Mouse (Mus musculus) urinary bladder, postnatal 25 days (tissue): ENCODE data around the gene Olfr56.
"Not testable (repeated sequence)": the region's sequence is repeated elsewhere in the genome, so short reads cannot be mapped to it uniquely, and the experiment has no call there.

Source experiments
- DNase-seq: peaks from one replicate; pipeline ENCODE4 v3.0.0; 2022; ENCODE audit warnings: low spot score

Olfr56 gene

DNA sequence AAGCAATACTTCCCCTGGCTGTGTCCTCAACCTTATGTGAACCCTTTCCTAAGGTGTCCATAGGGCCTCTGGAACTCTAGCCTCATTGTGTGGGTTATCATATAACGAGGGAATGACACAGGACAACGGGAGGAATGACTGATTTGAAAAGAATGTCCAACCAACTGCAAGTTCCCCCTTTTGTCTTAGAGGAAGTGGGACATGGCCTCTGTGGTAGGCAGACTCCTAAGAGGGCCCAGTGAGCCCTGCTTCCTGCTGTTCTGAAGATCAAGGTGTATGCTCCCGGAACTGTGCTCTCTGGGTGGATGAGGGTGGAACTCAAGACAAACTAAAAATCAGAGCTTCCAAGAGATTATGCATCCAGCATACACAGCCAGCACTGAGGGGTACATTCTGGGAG lies 81.4 kb downstream of the Olfr56 start:
- DNase-seq, result not testable (repeated sequence)

- DNase-seq, result not testable (repeated sequence)
Observed at GRCm38 (mm10) chr11:49061865-49062264, 83.2 kb downstream of the Olfr56 start.

DNA sequence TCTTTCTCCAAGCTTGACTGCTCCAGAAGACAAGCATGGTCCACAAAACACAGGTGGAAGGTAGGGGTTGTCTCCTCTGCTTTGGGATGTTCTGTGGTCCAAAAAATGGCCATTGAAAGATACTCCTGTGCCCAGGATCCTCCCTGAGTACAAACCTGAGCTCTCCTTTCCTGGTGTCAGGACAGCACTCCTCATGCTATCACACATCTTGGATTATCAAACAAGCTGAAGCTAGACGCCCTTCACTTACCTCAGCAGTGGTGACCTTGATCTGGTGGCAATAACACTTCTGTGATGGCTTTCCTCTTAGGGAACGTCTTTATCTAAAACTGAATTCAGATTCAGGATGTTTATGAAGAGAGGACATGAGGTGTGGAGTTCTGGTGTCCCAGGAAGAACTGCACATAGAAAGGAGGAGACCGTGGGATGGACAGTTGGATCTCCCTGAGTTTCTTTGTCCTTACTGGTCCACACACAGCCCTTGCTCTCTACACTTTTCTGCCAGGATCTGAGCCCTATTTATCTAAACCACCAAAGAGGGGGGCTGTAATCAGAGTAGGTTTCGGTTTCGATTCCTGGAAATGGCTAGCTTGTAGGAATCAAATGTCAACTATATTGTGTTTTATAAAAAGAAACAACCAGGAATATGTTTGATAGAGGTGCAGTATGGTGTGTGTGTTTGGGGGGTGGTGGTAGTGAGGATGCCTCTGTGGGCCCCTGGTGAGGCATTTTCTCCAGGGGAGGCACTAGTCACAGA lies 85.2 kb downstream of the Olfr56 start, which contains the start of gene Tgtp2:
TSS of gene Tgtp2 (minus strand) at position 494 of the 757 bp plus-strand sequence.
- not testable (repeated sequence) for DNase-seq

DNA sequence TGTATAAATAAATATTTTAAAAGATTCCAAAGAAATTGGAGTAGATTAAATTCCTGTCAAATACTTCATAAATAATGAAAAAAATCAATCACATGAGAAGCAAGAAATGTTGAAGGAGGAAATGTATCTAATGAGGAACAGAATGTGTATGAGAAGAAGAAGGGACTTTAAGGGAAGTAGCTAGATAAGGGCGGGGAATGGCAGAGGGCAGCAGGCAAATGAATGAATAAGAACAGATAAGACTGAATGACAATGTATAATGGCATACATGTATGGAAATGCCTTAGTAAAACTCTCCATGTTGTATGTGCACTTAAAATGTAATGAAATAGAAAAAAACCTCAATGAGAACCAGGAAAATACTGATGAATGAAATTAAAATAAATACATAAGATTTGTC lies 89.7 kb downstream of the Olfr56 start:
- no peak for DNase-seq

DNA sequence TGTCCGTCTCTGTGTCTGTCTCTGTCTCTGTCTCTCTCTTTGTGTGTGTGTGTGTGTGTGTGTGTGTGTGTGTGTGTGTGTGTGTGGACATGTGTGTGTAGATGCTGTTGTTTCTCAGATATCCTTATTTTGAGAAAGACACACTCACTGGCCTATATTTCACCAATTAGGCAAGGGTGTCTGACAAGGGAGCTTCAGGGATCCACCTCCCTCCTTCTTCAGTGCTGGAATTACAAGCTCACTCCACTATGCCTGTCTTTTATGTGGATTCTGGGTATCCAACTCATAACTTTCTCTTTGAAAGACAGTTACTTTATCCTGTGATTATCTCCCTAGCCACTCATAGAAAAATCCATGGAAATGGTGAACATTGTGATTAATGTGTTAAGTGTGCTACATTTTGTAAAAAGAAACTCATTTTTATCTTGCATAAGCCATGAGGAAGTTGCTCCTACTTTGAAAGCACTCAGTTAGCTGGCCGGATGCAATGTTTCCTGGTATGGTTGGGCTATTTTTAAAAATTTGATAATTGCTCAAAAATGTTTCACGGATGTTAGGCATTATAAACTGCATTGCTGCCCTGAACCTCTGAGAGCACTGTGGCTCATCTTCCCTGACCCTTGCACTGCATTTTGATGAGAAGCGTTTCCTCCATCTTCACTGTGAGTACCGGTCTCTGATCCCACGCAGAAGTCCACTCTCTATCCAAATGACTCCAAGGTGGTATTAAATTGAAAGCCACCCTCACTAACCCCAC lies 97.5 kb downstream of the Olfr56 start, which contains the start of gene Ifi47:
TSS of gene Ifi47 (plus strand) at position 587 of the 757 bp plus-strand sequence.
- DNase-seq, result not testable (repeated sequence)

GRCm38 (mm10) chr11:49077012-49077411 lies 98.3 kb downstream of the Olfr56 start:
- no peak for DNase-seq

DNA sequence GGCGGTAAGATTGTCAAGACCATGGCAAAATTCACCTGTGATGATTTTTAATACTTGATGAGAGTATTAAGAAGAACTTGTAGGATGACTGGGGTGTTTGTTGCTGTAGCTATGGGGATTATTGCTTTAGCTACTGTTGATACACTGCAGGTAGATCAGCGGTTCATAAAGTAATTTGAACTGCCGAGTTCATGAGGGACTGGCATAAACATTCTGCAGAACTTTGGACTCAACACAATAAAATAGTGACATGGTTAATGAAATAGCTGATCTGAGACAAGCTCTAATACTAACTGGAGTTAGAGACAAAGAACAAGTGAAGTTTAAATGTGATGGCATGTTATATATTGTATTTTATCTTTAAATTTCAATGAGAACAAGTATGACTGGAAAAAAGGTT lies 100.0 kb downstream of the Olfr56 start:
- DNase-seq, result no peak

DNA sequence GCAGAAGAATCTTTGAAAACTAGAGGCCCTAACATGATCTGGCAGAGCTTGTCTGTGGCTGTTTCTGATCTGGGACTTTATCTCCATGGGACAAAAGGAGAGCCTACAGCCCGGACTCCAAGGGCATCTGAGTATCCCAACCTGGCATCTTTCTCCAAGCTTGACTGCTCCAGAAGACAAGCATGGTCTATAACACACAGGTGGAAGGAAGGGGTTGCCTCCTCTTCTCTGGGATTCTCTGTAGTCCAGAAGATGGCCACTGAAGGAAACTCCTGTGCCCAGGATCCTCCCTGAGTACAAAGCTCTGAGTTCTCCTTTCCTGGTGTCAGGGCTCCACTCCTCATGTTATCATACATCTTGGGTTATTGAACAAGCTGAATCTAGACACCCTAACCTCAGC lies 101.9 kb downstream of the Olfr56 start:
- DNase-seq, result no peak

DNA sequence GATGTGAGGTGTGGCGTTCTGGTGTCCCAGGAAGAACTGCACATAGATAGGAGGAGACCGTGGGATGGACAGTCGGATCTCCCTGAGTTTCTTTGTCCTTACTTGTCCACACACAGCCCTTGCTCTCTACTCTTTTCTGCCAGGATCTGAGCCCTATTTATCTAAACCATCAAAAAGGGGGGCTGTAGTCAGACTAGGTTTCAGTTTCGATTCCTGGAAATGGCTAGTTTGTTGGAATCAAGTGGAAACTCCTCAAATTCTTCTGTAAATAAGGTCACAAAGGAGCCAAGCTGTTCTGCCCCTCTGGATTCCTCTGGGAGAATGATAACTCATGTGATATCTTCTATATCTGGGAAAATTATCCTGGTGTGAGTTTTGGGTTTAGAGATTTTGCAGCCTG lies 102.7 kb downstream of the Olfr56 start:
- DNase-seq, result no peak

DNA sequence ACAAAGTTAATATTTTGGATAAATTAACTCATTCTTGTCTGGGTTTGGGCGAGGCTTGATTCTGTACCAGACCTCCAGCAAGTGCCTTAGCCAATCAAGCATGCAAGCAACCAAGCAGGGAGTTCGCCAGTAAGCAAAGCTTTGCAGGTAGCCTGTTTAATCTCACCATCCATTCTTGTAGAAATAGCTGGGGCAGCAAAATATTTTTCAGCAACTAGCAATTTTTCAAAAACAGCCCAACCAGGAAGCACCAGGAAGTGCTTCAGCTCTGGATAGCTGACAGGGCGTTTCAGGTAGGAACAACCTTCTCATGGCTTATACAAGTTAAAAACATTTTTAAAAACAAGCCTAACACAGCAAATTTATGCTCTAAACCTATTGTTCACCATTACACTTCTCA lies 103.2 kb downstream of the Olfr56 start:
- no peak for DNase-seq

GRCm38 (mm10) chr11:49083146-49083545 lies 104.5 kb downstream of the Olfr56 start:
- DNase-seq, result no peak

GRCm38 (mm10) chr11:49083808-49084207 lies 105.1 kb downstream of the Olfr56 start:
- DNase-seq, result no peak

DNA sequence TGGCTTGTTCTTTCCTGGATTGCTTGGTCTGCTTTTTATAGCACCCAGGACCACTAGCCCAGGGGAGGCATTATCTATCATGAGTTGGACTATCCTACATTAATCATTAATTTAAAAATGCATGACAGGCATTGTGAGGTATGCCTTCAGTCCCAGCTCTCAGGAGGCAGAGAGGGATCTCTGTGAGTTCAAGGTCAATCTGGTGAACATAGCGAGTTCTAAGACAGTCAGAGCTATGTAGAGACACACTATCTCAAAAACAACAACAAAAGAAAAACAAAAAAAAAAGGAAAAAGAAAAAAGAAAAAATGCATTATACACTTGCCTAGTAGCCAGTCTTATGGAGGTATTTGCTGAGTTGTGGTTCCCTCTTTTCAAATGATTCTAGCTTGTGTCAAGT lies 105.7 kb downstream of the Olfr56 start:
- no peak for DNase-seq

DNA sequence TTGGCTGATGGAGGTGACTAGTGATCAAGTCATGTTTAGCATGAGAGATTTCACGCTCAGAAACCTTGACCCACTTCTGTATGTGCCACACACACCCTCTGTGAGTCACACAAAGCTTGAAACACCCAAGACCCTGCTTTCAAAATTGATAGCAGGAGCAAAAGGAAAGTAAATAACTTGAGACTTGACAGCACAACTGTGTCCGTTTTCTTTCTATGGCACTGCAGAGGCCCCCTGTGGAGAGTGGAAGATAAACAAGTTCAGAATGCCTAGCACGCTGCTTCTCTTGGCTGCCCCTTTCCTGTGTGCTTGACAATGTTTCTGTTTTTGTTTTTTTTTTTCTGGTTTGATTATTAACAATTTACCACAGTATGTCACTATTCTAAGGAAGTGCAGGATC lies 106.2 kb downstream of the Olfr56 start:
- DNase-seq, result no peak

DNA sequence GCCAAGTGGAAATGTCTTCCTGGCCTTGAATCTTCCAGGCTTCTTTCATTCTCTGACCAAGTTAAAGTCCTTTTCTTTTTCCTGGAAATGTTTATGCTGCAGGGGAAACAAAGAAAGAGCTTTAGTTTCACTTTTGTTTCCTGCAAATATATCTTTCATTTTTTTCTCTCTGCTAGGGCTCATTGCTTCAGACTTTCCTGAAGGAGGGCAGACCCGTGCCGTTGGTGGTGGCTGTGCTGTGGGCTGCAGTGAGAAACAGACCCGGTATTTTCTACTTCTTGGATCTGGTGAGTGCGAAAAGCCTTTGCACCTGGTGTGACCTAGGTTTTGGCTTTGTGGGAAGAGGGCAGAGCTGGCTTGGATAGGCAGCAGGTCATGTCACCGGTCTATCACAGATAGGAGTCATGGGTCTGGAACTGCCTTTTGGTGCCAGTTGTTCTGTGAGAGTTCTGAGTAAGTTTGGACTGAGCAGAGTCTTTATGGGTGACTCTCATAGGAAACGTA lies 108.2 kb downstream of the Olfr56 start:
- DNase-seq, result no peak

GRCm38 (mm10) chr11:49087830-49088616 lies 109.3 kb downstream of the Olfr56 start:
- DNase-seq, result no peak

DNA sequence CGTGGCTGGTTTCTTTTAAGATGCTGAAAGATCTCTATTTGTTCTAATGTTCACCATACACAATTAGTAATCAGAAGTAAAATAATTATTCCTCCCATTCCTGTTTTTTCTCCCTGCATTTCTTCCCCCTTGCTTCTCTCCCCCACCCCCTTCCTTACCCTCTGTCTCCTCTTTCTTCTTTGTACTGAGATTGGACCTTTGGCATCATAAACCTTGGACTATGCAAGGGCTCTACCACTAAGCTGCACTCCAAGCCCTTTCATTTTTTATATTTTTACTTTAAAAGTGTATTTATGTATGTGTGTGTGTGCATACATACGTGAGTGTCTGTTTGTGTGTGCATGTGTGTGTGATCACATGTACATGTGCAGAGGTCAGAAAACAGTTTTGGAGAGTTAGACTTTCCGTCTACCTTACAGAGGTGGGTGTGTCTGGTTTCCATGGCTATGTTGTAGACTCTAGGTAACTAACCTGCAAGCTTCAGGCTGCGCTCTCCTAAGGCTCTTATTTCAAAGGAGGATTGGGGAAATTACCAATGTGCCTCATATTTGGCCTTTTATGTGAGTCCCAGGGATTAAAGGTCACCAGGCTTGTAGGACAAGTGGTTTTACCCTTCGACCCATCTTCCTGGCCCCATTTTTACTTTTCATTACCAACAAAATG lies 110.4 kb downstream of the Olfr56 start:
- no peak for DNase-seq

DNA sequence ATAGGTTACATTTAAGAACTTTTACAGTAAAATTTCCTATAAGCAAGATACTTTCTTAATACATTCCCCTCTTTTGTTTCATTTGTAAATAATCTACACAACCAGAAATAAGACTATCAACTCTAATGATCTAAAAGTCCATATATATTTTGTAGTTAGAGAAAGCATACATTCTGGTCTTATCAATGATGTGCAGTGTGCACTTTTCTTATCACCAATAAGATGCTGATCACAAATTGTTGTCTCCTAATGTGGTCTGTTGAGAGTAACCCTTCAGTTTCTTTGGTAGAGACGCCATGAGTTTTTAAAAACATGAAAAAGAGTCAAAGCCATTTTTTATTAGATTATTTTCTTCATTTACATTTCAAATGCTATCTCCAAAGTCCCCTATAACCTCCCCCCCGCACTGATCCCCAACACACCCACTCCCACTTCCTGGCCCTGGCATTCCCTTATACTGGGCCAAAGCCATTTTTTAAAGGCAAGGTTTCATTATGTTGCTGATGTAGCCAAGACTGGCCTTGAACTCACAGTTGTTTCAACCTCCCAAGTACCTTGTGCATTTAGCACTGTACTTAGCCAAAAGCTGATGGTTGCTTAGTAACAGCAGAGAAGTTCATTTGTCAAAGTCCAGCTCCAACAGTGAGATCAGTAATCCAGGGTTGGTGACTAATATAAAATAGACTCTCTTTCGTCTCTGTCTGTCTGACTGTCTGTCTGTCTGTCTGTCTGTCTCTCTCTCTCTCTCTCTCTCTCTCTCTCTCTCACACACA lies 111.2 kb downstream of the Olfr56 start:
- DNase-seq, result no peak

DNA sequence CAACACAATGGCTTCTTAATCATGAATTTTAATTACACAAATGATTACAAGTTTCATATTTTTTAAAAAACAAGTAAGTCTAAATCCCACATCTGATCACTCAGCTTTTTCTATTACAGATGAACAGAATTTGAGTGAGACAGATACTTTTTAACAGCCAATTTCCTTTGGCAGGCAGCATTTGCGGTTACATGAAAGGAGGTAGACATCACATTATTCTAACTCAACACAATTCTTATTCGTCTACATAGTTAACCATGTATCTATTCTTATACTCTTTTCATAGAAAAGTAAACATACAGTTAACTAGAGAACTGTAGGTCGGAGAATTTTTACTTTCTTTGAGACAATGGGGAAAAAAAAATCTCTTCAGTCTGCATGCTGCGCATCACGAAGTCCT lies 111.9 kb downstream of the Olfr56 start:
- DNase-seq, result no peak

GRCm38 (mm10) chr11:49091171-49091570 lies 112.5 kb downstream of the Olfr56 start:
- no peak for DNase-seq

DNA sequence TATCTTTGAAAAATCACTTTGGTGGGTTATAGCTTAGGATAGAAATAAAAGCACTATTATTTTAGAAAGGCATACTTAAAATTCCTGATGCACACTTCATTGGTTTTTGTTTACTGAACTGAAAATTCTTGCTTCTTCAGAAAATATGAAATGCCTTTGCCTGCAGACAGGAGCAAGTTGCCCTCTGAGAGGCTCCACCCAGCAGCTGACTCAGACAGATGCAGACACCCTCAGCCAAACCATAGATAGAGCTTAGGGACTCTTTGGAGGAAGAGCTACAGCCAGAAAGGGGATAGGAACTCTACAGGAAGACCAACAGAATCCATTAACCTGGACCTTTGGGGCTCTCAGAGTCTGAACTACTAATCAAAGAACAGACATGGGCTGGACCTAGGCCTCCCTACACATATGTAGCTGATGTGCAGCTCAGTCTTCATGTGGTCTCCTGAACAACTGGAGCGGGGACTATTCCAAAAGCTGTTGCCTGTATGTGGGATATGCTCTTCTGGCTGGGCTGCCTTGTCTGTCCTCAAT lies 113.4 kb downstream of the Olfr56 start:
- no peak for DNase-seq
